Mouse (Mus musculus): Measurements from ENCODE around the gene Dnajc9.

Gene Dnajc9

DNA sequence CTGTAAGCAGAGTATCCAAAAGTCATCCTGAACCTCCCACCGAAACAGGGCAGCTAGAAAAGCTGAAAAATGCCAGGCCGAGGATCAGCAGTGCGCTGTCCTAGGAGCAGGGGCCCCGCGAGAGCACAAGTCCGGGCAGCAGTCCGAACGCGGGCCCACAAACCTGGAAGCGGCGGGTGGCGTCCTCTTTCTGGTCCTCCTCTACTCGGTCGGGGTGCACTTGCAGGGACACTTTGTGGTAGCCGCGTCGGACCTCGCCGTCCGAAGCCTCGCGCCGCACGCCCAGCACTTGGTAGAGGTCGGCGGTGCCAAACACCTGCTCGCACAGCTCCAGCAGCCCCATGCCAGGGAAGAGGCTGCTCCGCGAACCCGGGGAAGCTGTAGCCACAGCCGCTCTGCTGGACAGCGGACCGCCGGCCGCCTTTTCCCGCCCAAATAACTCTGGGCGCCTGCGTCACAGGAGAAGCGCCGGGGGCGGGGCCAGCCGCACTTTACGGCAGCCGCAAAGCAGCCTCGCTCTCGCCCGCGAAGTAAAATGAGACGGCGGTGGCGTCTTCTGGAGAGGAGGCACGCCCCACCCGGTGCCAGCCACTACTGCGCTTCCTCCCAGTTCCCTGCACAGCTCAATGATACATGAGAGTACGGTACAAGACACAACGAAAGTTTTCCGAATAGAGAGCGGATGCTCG lies at the start of gene Dnajc9:
TSS of gene Dnajc9 (minus strand) at position 470 of the 689 bp plus-strand sequence.
- DNase-seq = peak; percentile 96

DNA sequence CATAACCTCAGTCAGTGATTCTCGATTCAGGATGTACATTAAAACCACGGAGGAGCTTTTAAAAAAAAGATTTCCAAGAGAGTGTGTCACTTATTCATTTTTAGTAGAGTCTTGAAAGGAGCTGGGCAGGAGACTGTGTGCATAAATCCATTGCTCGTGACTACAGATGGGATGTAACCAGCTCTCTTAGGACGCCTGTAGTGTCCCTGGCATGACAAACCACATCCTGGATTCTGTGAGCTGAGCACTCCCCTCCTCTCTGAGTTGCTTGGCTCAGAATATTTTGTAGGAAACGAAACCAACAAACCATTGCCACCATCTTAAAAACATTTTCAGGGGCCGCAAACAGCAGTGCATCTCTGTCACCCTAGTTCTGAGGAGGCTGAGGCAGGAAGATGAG lies 48.3 kb upstream of the Dnajc9 start:
- DNase-seq = no peak

DNA sequence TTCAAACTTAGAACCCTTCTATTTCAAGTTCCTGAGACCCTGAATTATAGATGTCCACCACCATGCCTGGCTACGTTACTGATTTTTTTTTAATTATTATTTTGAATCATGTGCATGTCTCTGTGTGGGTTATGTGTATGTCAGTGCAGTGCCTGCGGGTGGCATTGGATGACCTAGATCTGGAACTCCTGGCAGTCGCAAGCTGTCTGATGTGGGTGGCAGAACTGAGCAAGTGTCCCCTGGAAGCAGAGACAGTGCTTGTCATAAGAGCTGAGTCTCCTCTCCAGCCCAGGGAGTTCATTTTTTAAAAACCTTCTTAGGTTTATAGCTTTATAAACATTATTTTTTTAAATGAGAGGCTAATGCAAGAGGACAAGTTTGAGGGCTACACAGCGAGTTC lies 43.7 kb upstream of the Dnajc9 start:
- DNase-seq = no peak

DNA sequence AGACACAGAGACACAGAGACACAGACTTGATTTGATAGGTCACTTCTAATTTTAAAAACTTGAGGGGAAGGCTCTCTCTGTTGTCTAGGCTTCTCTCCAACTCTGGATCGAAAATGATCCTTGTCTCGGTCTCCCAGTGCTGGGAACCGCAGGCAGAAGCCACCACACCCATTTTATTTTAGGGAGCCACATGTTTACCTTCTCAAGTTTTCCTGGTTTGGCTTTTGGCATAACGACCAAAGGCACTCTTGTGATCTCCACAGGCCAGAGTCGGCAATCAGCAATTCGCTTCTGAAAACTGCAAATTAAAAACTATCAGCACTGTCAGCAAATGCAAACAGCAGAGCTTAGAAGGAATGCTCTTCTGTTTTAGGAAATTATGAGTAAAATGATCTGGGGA lies 43.0 kb upstream of the Dnajc9 start:
- DNase-seq = no peak

DNA sequence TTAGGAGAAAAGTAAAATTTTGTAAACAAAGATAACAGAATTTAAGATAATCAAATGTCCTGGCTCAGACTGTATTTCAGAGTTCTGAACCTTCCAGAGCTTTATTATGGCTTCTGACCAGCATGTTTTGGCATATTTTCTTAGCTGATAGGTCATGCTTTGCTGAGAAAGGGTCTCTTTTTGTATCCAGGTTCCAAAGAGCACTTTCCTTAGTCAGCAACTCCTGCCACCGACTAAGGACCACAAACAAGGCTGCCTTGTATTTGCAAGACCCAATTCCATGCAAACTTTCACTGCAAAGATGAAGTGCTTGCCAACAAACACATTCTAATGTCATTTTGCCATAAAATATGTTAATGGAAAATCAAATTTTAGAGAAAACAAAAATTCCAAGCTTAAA lies 41.1 kb upstream of the Dnajc9 start:
- no peak for DNase-seq

DNA sequence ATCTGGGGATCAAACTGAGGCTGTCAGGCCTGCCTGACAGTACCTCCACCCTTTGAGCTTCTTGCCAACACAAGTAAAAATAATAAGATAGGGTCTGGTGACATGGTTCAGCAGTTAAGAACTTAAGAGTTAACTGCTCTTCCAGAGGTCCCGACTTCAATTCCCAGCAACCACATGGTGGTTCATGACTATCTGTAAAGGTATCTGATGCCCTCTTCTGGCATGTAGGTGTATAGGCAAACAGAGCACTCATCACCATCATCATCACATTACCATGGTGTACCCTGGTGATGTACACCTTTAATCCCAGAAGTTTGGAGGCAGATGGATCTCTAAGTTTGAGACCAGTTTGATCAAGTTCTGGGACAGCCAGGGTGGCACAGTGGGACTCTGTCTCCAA lies 39.9 kb upstream of the Dnajc9 start:
- DNase-seq = no peak

DNA sequence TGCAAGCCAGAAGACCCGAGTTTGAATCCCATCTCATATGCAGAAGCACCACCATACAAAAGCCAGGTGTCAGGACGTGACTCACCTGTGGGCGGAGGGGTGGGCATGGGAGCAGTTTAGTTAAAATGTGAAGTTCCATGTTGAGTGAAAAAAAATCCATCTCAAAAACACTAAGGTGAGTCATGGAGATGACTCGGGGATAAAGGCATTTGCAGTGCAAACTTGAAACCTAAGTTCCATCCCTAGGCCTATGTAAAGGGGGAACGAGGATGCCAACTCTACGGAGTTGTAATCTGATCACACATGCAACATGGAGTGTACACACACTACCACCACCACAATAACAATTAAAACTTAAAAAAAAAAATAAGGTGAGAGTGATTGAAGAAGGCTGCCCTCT lies 34.3 kb upstream of the Dnajc9 start:
- DNase-seq = no peak

DNA sequence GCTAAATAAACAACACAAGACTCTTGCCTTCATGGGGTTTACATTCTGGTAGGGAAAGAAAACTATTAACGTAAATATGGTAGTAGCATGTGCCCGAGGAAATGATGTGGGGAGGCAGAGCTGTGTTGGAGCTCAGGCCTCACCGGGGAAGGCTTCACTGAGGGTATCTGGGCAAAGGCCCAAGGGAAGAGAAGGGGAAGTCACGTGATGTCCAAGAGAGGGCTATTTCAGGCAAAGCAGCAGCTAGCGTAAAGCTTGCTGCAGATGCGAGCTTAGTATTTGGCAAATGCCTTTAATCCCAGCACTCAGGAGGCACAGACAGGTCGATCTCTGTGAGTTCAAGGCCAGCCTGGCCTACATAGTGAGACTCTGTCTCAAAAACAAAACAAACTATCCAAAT lies 33.5 kb upstream of the Dnajc9 start:
- DNase-seq = no peak

DNA sequence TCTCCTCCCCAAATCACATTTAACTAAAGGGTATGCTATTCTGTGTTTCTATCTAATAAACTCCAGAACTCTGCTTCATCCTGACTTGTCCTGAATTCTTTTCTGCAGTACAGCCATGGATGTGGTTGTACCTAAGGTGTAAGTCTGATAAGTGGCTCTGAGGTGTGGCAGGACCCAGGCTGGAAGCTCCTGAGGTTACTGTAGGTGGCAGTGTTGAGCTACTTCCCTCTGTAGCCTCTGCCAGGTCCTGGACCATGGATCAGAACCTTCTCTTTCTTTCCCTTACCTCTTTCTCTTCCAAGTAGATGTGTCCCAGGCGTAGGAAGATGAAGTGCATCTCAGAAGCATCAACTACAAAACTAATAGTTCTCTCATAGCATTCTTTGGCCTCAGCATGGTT lies 11.4 kb upstream of the Dnajc9 start:
- DNase-seq = peak; percentile 46

DNA sequence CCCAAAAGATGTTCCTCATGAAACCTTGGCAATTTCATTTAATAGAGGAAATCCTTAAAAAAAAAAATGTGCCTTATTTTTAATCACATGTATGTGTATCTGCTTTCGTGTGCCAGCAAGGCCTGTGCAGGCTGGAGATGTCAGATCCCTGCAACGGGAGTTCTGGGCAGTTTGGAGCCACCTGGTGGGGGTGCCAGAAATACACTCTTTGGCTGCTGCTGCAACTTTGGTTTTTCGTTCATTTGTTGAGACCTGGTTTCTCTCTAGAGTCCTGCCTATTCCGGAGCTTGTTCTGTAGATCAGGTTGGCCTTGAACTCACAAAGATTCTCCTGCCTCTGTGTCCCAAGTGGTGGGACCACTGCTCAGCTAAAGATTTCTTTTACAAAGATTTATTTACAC lies 10.2 kb upstream of the Dnajc9 start:
- DNase-seq = peak; percentile 37

DNA sequence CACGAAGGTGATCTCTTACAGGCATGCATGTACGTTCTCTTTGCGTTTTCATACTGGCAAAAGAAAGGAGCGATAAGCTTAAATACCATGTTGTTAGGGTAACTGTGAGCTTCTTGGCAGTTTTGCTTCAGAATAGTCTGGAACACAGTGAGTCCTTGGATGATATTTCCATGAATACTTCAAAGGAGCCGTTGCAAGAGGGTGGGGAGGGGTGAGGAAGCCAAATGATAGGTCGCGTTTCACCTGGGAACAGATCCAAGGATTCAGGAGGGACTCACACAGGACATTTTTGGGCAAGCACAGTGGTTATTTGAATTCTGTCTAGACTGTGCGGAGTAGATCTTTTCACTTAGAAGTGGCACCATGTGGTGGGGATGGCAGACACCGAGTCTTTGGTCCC lies 8.5 kb upstream of the Dnajc9 start:
- DNase-seq = no peak

DNA sequence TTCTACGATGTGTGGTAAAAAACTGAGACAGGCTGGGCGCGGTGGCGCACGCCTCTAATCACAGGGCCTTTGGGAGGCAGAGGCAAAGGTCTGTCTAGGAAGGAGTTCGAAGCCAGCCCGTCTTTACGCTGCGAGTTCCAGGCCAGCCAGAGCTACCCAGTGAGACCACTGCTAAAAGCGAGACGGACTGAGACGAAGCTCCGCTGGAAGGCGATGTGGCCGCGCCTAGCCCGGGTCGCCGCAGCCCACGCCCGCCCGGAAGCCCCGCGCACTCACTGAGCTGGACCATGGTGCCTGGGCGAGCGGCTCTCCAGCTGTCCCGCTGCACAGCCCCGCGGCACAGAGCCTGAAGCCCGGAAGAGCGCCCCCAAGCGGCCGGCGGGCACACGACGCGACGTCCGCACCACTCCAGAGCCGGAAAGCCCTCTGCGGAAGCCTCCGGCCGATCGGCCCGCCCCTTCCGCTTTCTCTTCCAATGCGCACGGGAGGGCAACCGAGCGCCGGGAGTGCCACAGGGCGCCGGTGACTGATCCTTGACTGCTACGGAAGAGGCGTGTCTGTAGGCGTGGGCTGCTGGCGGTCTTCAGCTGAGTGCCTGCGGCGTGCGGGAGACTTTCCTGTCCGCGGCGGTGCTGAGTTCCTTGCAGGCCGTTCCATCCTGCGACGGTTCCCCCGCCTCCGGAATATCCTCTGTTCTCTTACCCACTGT lies 4.6 kb upstream of the Dnajc9 start, which contains the start of gene Mrps16:
TSS of gene Mrps16 (minus strand) at position 430 of the 709 bp plus-strand sequence.
- DNase-seq = peak; percentile 97

DNA sequence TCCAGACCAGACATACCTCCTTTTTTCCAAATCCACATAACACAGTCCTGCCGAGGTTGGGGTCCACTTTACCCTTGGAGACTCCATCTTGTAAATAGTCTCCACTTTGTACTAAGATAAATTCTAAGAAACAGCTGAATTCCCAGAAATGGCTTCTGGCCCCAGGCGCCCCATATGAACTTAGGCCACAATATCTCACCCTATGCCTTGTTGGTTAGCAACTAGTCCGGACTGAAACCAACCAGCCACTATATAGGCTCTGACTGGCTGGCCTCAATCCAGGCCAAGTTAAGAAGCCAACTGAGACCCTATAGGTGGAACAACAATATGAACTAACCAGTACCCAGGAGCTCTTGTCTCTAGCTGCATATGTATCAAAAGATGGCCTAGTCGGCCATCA lies 3.6 kb upstream of the Dnajc9 start:
- no peak for DNase-seq

DNA sequence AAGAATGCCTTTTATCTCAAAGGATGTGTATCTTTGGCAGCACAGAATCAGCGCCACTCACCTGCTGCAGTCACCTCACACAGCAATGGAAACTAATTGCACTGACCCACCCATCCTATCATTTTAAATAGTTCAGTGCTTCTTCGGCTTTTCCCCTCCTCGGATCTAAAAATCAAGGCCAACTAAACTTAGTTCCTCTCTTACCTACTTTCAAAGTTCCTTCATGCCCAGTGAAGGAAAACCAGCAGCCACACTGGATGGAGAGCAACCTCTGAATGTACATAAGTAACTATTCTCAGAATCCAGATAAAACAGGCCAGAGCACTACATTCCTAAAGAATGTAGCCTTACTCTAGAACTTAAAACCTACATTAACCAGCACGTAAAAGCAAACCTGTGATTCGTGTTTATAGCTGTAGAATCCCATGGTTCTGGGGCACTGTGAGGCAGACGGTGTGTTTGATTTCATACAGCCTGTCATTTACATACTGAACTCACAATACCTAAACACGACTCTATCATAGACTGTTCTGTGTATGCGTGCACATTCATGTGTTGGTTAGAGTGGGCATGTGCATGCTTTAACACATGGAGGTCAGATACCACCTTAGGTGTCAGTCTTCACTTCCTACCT lies 853 bp upstream of the Dnajc9 start:
- no peak for DNase-seq

DNA sequence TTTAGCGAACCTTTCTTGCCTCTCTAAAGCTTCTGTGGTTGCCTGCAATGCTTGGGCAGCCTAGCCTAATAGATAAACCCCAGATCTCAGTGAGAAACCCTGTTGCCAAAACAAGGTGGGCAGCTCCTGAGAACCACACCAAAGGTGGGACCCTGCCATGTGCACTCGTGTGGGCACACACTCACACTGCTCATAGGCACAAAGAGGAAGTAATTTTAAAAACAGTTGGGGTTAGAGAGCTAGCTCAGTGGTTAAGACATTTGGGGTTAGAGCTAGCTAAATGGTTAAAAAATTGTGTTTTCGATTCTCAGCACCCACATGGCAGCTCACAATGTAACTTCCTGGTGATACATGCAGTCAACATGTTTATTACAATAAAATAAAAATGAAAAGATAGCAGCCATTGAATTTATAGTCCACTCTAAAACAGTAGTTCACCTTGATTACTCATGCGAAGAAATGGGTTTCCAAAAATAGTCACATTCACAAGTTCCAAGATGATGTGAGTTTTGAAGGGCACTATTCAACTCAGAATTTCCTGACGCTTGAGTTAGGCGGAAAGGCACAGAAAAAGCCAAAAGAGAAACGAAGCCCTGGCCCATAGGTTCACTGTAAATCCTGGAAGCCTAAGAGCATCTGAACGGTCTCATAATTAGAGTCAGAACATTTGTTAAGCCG lies 8.8 kb downstream of the Dnajc9 start:
- DNase-seq = no peak

DNA sequence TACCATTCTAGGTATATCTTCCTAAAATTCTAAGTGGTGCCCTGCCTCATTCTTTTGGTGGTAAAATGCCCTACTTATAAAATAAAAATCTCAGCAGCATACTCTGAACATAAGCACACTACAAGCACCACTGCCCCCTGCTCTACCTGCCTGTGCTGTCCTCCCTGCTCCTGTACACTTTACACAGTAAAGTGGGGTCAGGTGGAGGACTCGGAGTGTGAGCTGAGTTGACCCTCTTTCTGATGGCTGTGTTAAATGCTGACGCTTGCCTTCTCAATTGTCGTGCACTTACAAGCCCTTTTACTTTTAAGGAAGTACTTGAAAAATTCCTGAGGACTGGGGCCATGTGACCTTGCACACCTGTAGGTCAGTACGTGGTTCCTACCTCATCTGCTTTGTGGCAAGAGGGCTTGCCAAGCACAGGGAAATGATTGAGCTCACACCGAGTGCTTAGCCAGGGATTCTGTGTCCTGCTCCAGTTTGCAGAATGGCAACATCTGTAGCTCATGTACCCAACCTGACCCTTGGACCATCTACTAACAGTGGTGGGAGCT lies 9.5 kb downstream of the Dnajc9 start:
- no peak for DNase-seq

DNA sequence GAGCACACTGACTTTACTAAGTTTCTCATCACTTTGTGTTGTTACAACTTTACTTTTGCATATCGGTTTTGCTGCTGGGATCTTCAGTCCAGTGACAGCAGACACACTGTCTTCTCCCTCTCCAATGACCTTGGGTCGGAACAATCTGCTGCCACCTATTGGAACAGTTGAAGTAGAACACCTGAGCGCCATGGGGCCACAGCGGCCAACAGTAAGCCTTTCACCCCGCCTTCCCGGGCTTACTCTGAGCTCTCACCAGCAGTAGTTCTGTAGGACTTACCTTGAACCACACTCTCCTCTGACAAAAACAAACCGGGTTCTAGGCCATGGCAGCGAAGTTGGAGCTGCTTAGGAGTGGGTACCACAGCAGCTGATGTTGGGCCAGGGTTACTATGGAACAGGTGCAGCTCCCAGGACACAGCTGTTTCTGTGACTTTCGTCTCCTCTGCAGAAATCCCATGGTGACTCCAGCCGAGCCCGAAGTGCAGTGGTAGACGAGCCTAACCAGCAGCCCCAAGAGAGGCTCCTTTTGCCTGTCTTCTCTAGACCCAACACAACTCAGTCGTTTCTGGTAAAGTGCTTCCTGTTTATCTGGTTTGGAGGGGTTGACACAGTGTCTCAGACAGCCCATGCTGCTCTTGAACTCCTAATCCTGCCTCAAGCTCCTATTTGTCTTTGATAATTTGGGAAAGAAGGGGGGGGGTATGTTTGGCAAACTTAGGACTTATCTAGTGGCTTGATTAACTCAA lies 10.2 kb downstream of the Dnajc9 start:
- DNase-seq = peak; percentile 60

DNA sequence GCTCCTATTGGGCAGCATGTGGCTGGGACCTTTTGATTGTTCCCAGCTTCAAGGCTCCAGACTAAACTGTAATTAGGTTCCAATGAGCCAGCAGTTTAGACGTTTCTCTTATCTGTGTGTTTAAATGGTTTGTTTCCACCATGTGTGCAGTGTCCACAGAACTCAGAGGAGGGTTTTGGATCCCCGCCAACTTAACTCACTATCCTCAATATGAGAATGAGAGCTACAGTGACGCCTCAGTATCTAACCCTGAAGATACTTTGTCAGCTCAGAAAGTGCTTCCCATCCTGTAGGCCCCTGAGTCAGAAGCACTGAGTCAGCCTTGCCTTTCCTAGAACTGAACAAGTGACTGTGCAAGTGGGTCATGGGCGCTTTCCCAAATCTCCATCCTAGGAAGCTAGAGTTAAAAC lies 11.6 kb downstream of the Dnajc9 start:
- peak; percentile 23 for DNase-seq

DNA sequence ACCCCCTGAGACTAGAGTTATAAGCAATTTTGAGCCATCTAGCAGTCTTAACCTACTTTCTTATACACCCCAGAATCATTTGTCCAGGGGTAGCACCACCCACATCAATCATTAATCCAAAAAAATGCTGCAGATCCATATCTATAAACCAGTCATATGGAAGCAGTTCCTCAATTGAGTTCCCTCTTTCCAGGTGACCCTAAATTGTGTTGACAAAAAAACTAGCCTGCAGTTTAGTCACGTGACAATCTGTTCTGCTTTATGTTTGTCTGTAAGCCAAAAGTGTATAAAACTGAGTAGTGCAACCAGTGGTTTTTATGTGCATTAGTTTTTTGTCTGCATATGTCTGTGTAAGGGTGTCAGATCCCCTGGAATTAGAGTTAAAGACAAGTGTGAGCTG lies 16.9 kb downstream of the Dnajc9 start:
- DNase-seq = no peak

DNA sequence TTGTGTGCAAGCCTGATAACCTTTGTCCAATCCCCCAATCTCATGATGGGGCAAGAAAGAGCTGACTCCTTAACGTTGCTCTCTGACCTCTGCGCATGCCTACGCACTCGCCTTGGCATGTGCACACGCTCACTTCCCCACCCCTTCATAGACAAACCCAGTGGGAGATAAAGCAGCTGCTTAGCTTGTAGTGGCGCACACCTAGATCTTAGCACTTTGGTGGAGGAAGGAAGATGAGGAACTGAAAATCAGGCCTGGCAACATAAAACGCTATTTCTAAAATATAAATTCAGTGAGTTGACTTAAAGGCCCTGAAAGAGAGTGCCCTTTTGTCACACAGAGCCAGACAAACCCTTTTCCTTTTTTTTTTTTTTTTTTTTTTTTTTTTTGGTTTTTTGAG lies 17.9 kb downstream of the Dnajc9 start:
- DNase-seq = no peak

DNA sequence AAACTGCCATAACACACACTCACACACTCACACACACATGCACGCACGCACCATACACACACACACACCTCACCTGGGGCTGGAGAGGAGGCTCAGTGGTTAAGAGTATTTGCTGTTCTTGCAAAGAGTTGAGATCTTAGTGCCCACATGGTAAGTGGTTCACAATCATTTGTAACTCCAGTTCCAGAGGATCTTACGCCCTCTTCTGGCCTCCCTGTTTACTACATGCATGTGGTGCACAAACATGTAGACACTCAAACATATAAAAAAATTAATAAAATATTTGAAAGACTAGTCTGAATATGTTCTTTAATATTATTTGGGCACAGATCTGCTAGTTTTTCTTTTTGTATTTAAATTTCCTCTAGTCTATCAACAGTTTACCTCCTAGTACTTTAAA lies 20.4 kb downstream of the Dnajc9 start:
- no peak for DNase-seq

DNA sequence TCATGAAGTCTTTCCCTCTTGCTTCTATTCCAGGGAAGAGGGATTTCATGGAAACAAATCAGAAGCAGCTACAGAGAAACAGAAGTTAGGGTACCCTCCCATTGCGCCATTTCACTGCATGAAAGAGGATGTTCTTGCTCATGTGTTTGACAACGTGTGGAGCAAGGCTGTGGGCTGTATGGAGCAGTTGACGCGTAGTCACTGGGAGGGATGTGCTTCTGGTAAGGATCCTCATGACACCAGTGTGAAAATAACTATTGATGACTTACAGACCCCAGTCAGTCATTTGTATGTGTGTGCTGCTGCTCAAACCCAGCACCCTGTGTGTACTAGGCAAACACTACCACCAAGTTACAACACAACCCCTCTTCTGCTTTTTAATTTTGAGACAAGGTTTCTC lies 25.5 kb downstream of the Dnajc9 start:
- no peak for DNase-seq

All from liver (tissue).